Mouse (Mus musculus): ENCODE measurements around the gene Tmem39b. TPM values are rescaled to one million over a fixed set of nuclear protein-coding genes. Genes with fewer than 3 reads are reported as not detected.

The Tmem39b gene
- 29.1 and 38.6 TPM in 2 replicates for polyA plus RNA-seq (2014; fragmentation: Nextera tagmentation; extraction: Ambion mirVana)

- Histone ChIP-seq H3K27me3 (ENCODE audit: control insufficient read depth, insufficient read depth, low read length) (no peaks in the 10 kb centered on the region), H3K4me2 (ENCODE audit: low read depth, low read length) (peak within 1 kb of the TSS; percentile 45), H3K4me1 (ENCODE audit: control insufficient read depth, insufficient read depth, low read length) (peaks cover 5% of the 10 kb centered on the region), H3K36me3 (replicated peaks; ENCODE audit: control insufficient read depth, insufficient read depth, low read depth, low read length) (peaks cover 4% of the 10 kb centered on the region), H3K9ac (replicated peaks; ENCODE audit: low read length) (peak within 1 kb of the TSS; percentile 80), H3K4me3 (ENCODE audit: low read depth, low read length) (peak within 1 kb of the TSS; percentile 59), H3K27ac (replicated peaks; ENCODE audit: low read depth, low read length) (peak within 1 kb of the TSS; percentile 78), H3K9me3 (replicated peaks; ENCODE audit: control insufficient read depth, low read length) (no peaks in the 10 kb centered on the region)
- ATAC-seq (replicated peaks; ENCODE audit: insufficient number of reproducible peaks, low FRiP score, low TSS enrichment, low read depth) (peak; percentile 85), DNase-seq (ENCODE audit: low spot score) (peak; percentile 98)
- under 1% methylated on average over 53 of the region's 57 CpGs for WGBS
Measured at GRCm38 (mm10) chr4:129696158-129696985, at the start of gene Tmem39b. Tmem39b (minus strand) TSS chr4:129696838.

- DNase-seq (ENCODE audit: low spot score) (no peak), ATAC-seq (replicated peaks; ENCODE audit: insufficient number of reproducible peaks, low FRiP score, low TSS enrichment, low read depth) (no peak)
- H3K27me3 ChIP-seq (ENCODE audit: control insufficient read depth, insufficient read depth, low read length), result no peaks in the 10 kb centered on the region
- WGBS, result 87% methylated on average over 1 of the region's 1 CpGs
- no peaks in the 10 kb centered on the region for H3K4me1 ChIP-seq (ENCODE audit: control insufficient read depth, insufficient read depth, low read length)
- H3K4me3 ChIP-seq (ENCODE audit: low read depth, low read length), result no peak overlapping the region
- H3K9me3 ChIP-seq (replicated peaks; ENCODE audit: control insufficient read depth, low read length), result no peaks in the 10 kb centered on the region
- H3K4me2 ChIP-seq (ENCODE audit: low read depth, low read length), result no peak overlapping the region
- no peak overlapping the region for H3K9ac ChIP-seq (replicated peaks; ENCODE audit: low read length)
- H3K27ac ChIP-seq (replicated peaks; ENCODE audit: low read depth, low read length), result no peak overlapping the region
- H3K36me3 ChIP-seq (replicated peaks; ENCODE audit: control insufficient read depth, insufficient read depth, low read depth, low read length), result no peaks in the 10 kb centered on the region
Measured at GRCm38 (mm10) chr4:129746106-129746505, 49.5 kb upstream of the Tmem39b start.

- WGBS, result 49% methylated on average over 2 of the region's 2 CpGs
- Histone ChIP-seq H3K4me2 (ENCODE audit: low read depth, low read length) (peak overlapping the region; percentile 63), H3K9ac (replicated peaks; ENCODE audit: low read length) (peak overlapping the region; percentile 92), H3K27me3 (ENCODE audit: control insufficient read depth, insufficient read depth, low read length) (no peaks in the 10 kb centered on the region), H3K4me3 (ENCODE audit: low read depth, low read length) (peak overlapping the region; percentile 100; the same call in 1 of the 2 replicates), H3K9me3 (replicated peaks; ENCODE audit: control insufficient read depth, low read length) (no peaks in the 10 kb centered on the region), H3K36me3 (replicated peaks; ENCODE audit: control insufficient read depth, insufficient read depth, low read depth, low read length) (no peaks in the 10 kb centered on the region), H3K4me1 (ENCODE audit: control insufficient read depth, insufficient read depth, low read length) (no peaks in the 10 kb centered on the region; the same call in 1 of the 2 replicates), H3K27ac (replicated peaks; ENCODE audit: low read depth, low read length) (peak overlapping the region; percentile 99; the same call in 1 of the 2 replicates)
- no peak for ATAC-seq (replicated peaks; ENCODE audit: insufficient number of reproducible peaks, low FRiP score, low TSS enrichment, low read depth)
- no peak for DNase-seq (ENCODE audit: low spot score)
Measured at GRCm38 (mm10) chr4:129743494-129743893, 46.9 kb upstream of the Tmem39b start.

GRCm38 (mm10) chr4:129743010-129743390 lies 46.4 kb upstream of the Tmem39b start:
- peak overlapping the region; percentile 100 for H3K4me3 ChIP-seq (ENCODE audit: low read depth, low read length)
- no peaks in the 10 kb centered on the region for H3K36me3 ChIP-seq (replicated peaks; ENCODE audit: control insufficient read depth, insufficient read depth, low read depth, low read length)
- peak overlapping the region; percentile 99 for H3K27ac ChIP-seq (replicated peaks; ENCODE audit: low read depth, low read length)
- no peaks in the 10 kb centered on the region; the same call in 1 of the 2 replicates for H3K4me1 ChIP-seq (ENCODE audit: control insufficient read depth, insufficient read depth, low read length)
- H3K27me3 ChIP-seq (ENCODE audit: control insufficient read depth, insufficient read depth, low read length), result no peaks in the 10 kb centered on the region
- 9% methylated on average over 7 of the region's 7 CpGs for WGBS
- H3K9me3 ChIP-seq (replicated peaks; ENCODE audit: control insufficient read depth, low read length), result no peaks in the 10 kb centered on the region
- DNase-seq (ENCODE audit: low spot score) (peak; percentile 77), ATAC-seq (replicated peaks; ENCODE audit: insufficient number of reproducible peaks, low FRiP score, low TSS enrichment, low read depth) (peak; percentile 20; the same call in 1 of the 2 replicates)
- H3K9ac ChIP-seq (replicated peaks; ENCODE audit: low read length), result peak overlapping the region; percentile 92
- peak overlapping the region; percentile 63 for H3K4me2 ChIP-seq (ENCODE audit: low read depth, low read length)

- H3K9me3 ChIP-seq (replicated peaks; ENCODE audit: control insufficient read depth, low read length), result no peaks in the 10 kb centered on the region
- WGBS, result under 1% methylated on average over 75 of the region's 76 CpGs
- peak within 1 kb of the TSS; percentile 99 for H3K27ac ChIP-seq (replicated peaks; ENCODE audit: low read depth, low read length)
- H3K4me2 ChIP-seq (ENCODE audit: low read depth, low read length), result peak within 1 kb of the TSS; percentile 64
- no peaks in the 10 kb centered on the region; the same call in 1 of the 2 replicates for H3K4me1 ChIP-seq (ENCODE audit: control insufficient read depth, insufficient read depth, low read length)
- H3K9ac ChIP-seq (replicated peaks; ENCODE audit: low read length), result peak within 1 kb of the TSS; percentile 100
- no peaks in the 10 kb centered on the region for H3K36me3 ChIP-seq (replicated peaks; ENCODE audit: control insufficient read depth, insufficient read depth, low read depth, low read length)
- ATAC-seq (replicated peaks; ENCODE audit: insufficient number of reproducible peaks, low FRiP score, low TSS enrichment, low read depth), result peak; percentile 91
- peak; percentile 99 for DNase-seq (ENCODE audit: low spot score)
- peak within 1 kb of the TSS; percentile 100 for H3K4me3 ChIP-seq (ENCODE audit: low read depth, low read length)
- no peaks in the 10 kb centered on the region for H3K27me3 ChIP-seq (ENCODE audit: control insufficient read depth, insufficient read depth, low read length)
Measured at GRCm38 (mm10) chr4:129742232-129743009, 45.8 kb upstream of the Tmem39b start, which contains the start of gene Khdrbs1. Khdrbs1 (minus strand) TSS chr4:129742303.

- peak overlapping the region; percentile 100 for H3K9ac ChIP-seq (replicated peaks; ENCODE audit: low read length)
- H3K4me1 ChIP-seq (ENCODE audit: control insufficient read depth, insufficient read depth, low read length), result no peaks in the 10 kb centered on the region; the same call in 1 of the 2 replicates
- peak overlapping the region; percentile 64 for H3K4me2 ChIP-seq (ENCODE audit: low read depth, low read length)
- H3K4me3 ChIP-seq (ENCODE audit: low read depth, low read length), result peak overlapping the region; percentile 100
- WGBS, result under 1% methylated on average over 34 of the region's 34 CpGs
- ATAC-seq (replicated peaks; ENCODE audit: insufficient number of reproducible peaks, low FRiP score, low TSS enrichment, low read depth) (no peak; the same call in 1 of the 2 replicates), DNase-seq (ENCODE audit: low spot score) (no peak)
- no peaks in the 10 kb centered on the region for H3K27me3 ChIP-seq (ENCODE audit: control insufficient read depth, insufficient read depth, low read length)
- no peaks in the 10 kb centered on the region for H3K36me3 ChIP-seq (replicated peaks; ENCODE audit: control insufficient read depth, insufficient read depth, low read depth, low read length)
- H3K9me3 ChIP-seq (replicated peaks; ENCODE audit: control insufficient read depth, low read length), result no peaks in the 10 kb centered on the region
- peak overlapping the region; percentile 99 for H3K27ac ChIP-seq (replicated peaks; ENCODE audit: low read depth, low read length)
Measured at GRCm38 (mm10) chr4:129741974-129742231, 45.3 kb upstream of the Tmem39b start.

- peak; percentile 6; the same call in 1 of the 2 replicates for ATAC-seq (replicated peaks; ENCODE audit: insufficient number of reproducible peaks, low FRiP score, low TSS enrichment, low read depth)
- Histone ChIP-seq H3K36me3 (replicated peaks; ENCODE audit: control insufficient read depth, insufficient read depth, low read depth, low read length) (no peaks in the 10 kb centered on the region), H3K9me3 (replicated peaks; ENCODE audit: control insufficient read depth, low read length) (no peaks in the 10 kb centered on the region), H3K27me3 (ENCODE audit: control insufficient read depth, insufficient read depth, low read length) (no peaks in the 10 kb centered on the region), H3K4me1 (ENCODE audit: control insufficient read depth, insufficient read depth, low read length) (no peaks in the 10 kb centered on the region; the same call in 1 of the 2 replicates), H3K4me2 (ENCODE audit: low read depth, low read length) (peak overlapping the region; percentile 64), H3K4me3 (ENCODE audit: low read depth, low read length) (peak overlapping the region; percentile 100), H3K9ac (replicated peaks; ENCODE audit: low read length) (peak overlapping the region; percentile 100), H3K27ac (replicated peaks; ENCODE audit: low read depth, low read length) (peak overlapping the region; percentile 99)
- WGBS, result under 1% methylated on average over 62 of the region's 62 CpGs
- DNase-seq (ENCODE audit: low spot score), result peak; percentile 66
Measured at GRCm38 (mm10) chr4:129741251-129741973, 44.8 kb upstream of the Tmem39b start.

Data from embryonic facial prominence, embryonic 11.5 days (tissue).